Mouse (Mus musculus) limb, embryonic 13.5 days (tissue): ENCODE data around the gene Adam15. TPM values are rescaled to one million over a fixed set of nuclear protein-coding genes. Genes with fewer than 3 reads are reported as not detected.
A peak's percentile ranks its signal among the peaks of the same experiment; 100 is the strongest.

ENCODE experiments used
- ATAC-seq: fragments of 200-750 bp; cut with Nextera tagmentation; 2 replicates; pipeline ENCODE4 v1.8.0; 2017; ENCODE audit warnings: low read depth, moderate number of reproducible peaks, moderate TSS enrichment; ENCODE audit not compliant: low FRiP score
- H3K27ac ChIP-seq: fragments of 300-500 bp; sonication (generic); 2 replicates; pipeline ENCODE4 v1.5.1; 2015; ENCODE audit warnings: inconsistent platforms, mild to moderate bottlenecking, moderate library complexity
- H3K27me3 ChIP-seq: fragments of 300-500 bp; sonication (generic); 2 replicates; pipeline ENCODE4 v1.6.1; 2015; ENCODE audit warnings: mild to moderate bottlenecking, inconsistent platforms
- H3K36me3 ChIP-seq: fragments of 300-500 bp; sonication (generic); 2 replicates; pipeline ENCODE4 v1.6.1; 2015; ENCODE audit warnings: inconsistent platforms, mild to moderate bottlenecking, moderate library complexity
- H3K4me1 ChIP-seq: fragments of 300-500 bp; sonication (generic); 2 replicates; pipeline ENCODE4 v1.6.1; 2015; ENCODE audit warnings: inconsistent platforms
- H3K4me2 ChIP-seq: fragments of 300-500 bp; sonication (generic); replicated peaks from 2 replicates; pipeline ENCODE4 v1.6.1; 2015; ENCODE audit warnings: inconsistent platforms, mild to moderate bottlenecking, moderate library complexity
- H3K4me3 ChIP-seq: fragments of 300-500 bp; sonication (generic); 2 replicates; pipeline ENCODE4 v1.5.1; 2015; ENCODE audit warnings: moderate library complexity, mild to moderate bottlenecking, inconsistent platforms
- H3K9ac ChIP-seq: fragments of 300-500 bp; sonication (generic); 2 replicates; pipeline ENCODE4 v1.6.1; 2015; ENCODE audit warnings: mild to moderate bottlenecking, inconsistent platforms
- H3K9me3 ChIP-seq: fragments of 300-500 bp; sonication (generic); 2 replicates; pipeline ENCODE4 v1.6.1; 2016; ENCODE audit warnings: inconsistent platforms
- WGBS: fragments of 180-500 bp; shearing (Covaris S2); methylation state at CpG from one replicate; pipeline ENCODE4 v1.1.7; 2015; 5-methylcytosine and 5-hydroxymethylcytosine counted together
- polyA plus RNA-seq: library from polyadenylated mRNA; unstranded; fragments of >200 nt; fragmentation: Nextera tagmentation; extraction: Ambion mirVana; gene quantifications from 2 replicates; pipeline ENCODE4 v1.2.1, GENCODE M21; 2015

Adam15 gene
- polyA plus RNA-seq, 1 experiment from 2014 or later = 52.2 TPM

- H3K9me3 ChIP-seq = no peaks in the 10 kb centered on the region
- peaks cover 32% of the 10 kb centered on the region for H3K4me1 ChIP-seq
- H3K27ac ChIP-seq = no peak overlapping the region
- no peak overlapping the region for H3K4me3 ChIP-seq
- ATAC-seq = no peak
- H3K9ac ChIP-seq = peak overlapping the region; percentile 8
- no peak overlapping the region for H3K4me2 ChIP-seq
- 91% methylated on average over 4 of the region's 4 CpGs for WGBS
- peaks cover 51% of the 10 kb centered on the region for H3K36me3 ChIP-seq
- H3K27me3 ChIP-seq = no peaks in the 10 kb centered on the region
These were observed 8.0 kb downstream of the Adam15 start for GRCm38 (mm10) chr3:89341794-89342193.

- Histone ChIP-seq H3K27ac (no peak overlapping the region), H3K9ac (peak overlapping the region; percentile 48; the same call in 1 of the 2 replicates), H3K4me1 (peaks cover 45% of the 10 kb centered on the region), H3K9me3 (no peaks in the 10 kb centered on the region), H3K4me3 (peak overlapping the region; percentile 88), H3K36me3 (peaks cover 40% of the 10 kb centered on the region), H3K27me3 (no peaks in the 10 kb centered on the region), H3K4me2 (peak overlapping the region; percentile 92)
- 2% methylated on average over 11 of the region's 11 CpGs for WGBS
- ATAC-seq = no peak
These were observed 9.3 kb downstream of the Adam15 start for GRCm38 (mm10) chr3:89340465-89340864.

GRCm38 (mm10) chr3:89339416-89339815 lies 10.4 kb downstream of the Adam15 start:
- WGBS = 21% methylated on average over 8 of the region's 8 CpGs
- no peak overlapping the region for H3K9ac ChIP-seq
- H3K4me1 ChIP-seq = peaks cover 54% of the 10 kb centered on the region
- no peaks in the 10 kb centered on the region for H3K9me3 ChIP-seq
- peak overlapping the region; percentile 94; the same call in 1 of the 2 replicates for H3K27ac ChIP-seq
- peaks cover 39% of the 10 kb centered on the region for H3K36me3 ChIP-seq
- H3K4me2 ChIP-seq = peak overlapping the region; percentile 92
- H3K27me3 ChIP-seq = no peaks in the 10 kb centered on the region
- H3K4me3 ChIP-seq = peak overlapping the region; percentile 88
- ATAC-seq = no peak

- ATAC-seq = peak; percentile 92
- peak within 1 kb of the TSS; percentile 97 for H3K9ac ChIP-seq
- peaks cover 67% of the 10 kb centered on the region for H3K4me1 ChIP-seq
- no peaks in the 10 kb centered on the region for H3K9me3 ChIP-seq
- peak within 1 kb of the TSS; percentile 92 for H3K4me2 ChIP-seq
- H3K4me3 ChIP-seq = peak within 1 kb of the TSS; percentile 88
- peak within 1 kb of the TSS; percentile 94 for H3K27ac ChIP-seq
- H3K36me3 ChIP-seq = peaks cover 39% of the 10 kb centered on the region
- under 1% methylated on average over 30 of the region's 44 CpGs for WGBS
- H3K27me3 ChIP-seq = no peaks in the 10 kb centered on the region
These were observed 11.8 kb downstream of the Adam15 start, which contains the start of gene Efna4 for GRCm38 (mm10) chr3:89337721-89338578. TSS of gene Efna4 (minus strand) at chr3:89338028.

GRCm38 (mm10) chr3:89337062-89337720 lies 12.6 kb downstream of the Adam15 start:
- H3K9ac ChIP-seq = peak overlapping the region; percentile 97
- peak overlapping the region; percentile 92 for H3K4me2 ChIP-seq
- H3K4me1 ChIP-seq = peaks cover 75% of the 10 kb centered on the region
- peak overlapping the region; percentile 94 for H3K27ac ChIP-seq
- ATAC-seq = no peak; the same call in 1 of the 2 replicates
- peaks cover 38% of the 10 kb centered on the region for H3K36me3 ChIP-seq
- H3K27me3 ChIP-seq = no peaks in the 10 kb centered on the region
- peak overlapping the region; percentile 88 for H3K4me3 ChIP-seq
- H3K9me3 ChIP-seq = no peaks in the 10 kb centered on the region
- under 1% methylated on average over 17 of the region's 21 CpGs for WGBS

- Histone ChIP-seq H3K4me1 (peaks cover 81% of the 10 kb centered on the region), H3K4me3 (peak overlapping the region; percentile 88), H3K27me3 (no peaks in the 10 kb centered on the region), H3K36me3 (peaks cover 32% of the 10 kb centered on the region), H3K9ac (peak overlapping the region; percentile 97), H3K9me3 (no peaks in the 10 kb centered on the region), H3K27ac (peak overlapping the region; percentile 94; the same call in 1 of the 2 replicates), H3K4me2 (peak overlapping the region; percentile 92)
- no peak for ATAC-seq
- 13% methylated on average over 6 of the region's 6 CpGs for WGBS
These were observed 13.3 kb downstream of the Adam15 start for GRCm38 (mm10) chr3:89336529-89336928.

- peaks cover 62% of the 10 kb centered on the region for H3K4me1 ChIP-seq
These were observed 16.7 kb downstream of the Adam15 start for GRCm38 (mm10) chr3:89333053-89333452.

GRCm38 (mm10) chr3:89332476-89332875 lies 17.3 kb downstream of the Adam15 start:
- H3K4me1 ChIP-seq = peaks cover 66% of the 10 kb centered on the region
- H3K27ac ChIP-seq = no peak overlapping the region; the same call in 1 of the 2 replicates
- H3K4me3 ChIP-seq = no peak overlapping the region
- H3K9me3 ChIP-seq = no peaks in the 10 kb centered on the region
- no peak for ATAC-seq
- WGBS = 25% methylated on average over 12 of the region's 12 CpGs
- H3K4me2 ChIP-seq = peak overlapping the region; percentile 1; the same call in 1 of the 2 replicates
- no peaks in the 10 kb centered on the region; the same call in 1 of the 2 replicates for H3K27me3 ChIP-seq
- H3K9ac ChIP-seq = no peak overlapping the region
- H3K36me3 ChIP-seq = peaks cover 26% of the 10 kb centered on the region

More at GRCm38 (mm10) chr3:89333053-89333452, 16.7 kb downstream of the Adam15 start:
- H3K9ac ChIP-seq = no peak overlapping the region
- peaks cover 26% of the 10 kb centered on the region for H3K36me3 ChIP-seq
- no peaks in the 10 kb centered on the region for H3K9me3 ChIP-seq
- H3K4me3 ChIP-seq = no peak overlapping the region
- no peak overlapping the region for H3K27ac ChIP-seq
- H3K4me2 ChIP-seq = peak overlapping the region; percentile 11
- no peak for ATAC-seq
- no peaks in the 10 kb centered on the region for H3K27me3 ChIP-seq
- WGBS = 50% methylated on average over 11 of the region's 11 CpGs

- WGBS = 47% methylated on average over 10 of the region's 10 CpGs
- Histone ChIP-seq H3K9me3 (no peaks in the 10 kb centered on the region), H3K27ac (no peak overlapping the region)
These were observed 17.8 kb downstream of the Adam15 start for GRCm38 (mm10) chr3:89332013-89332412.

GRCm38 (mm10) chr3:89331561-89331960 lies 18.2 kb downstream of the Adam15 start:
- Histone ChIP-seq H3K4me3 (no peak overlapping the region), H3K4me2 (no peak overlapping the region), H3K27me3 (no peaks in the 10 kb centered on the region; the same call in 1 of the 2 replicates), H3K9ac (no peak overlapping the region), H3K27ac (no peak overlapping the region), H3K36me3 (peaks cover 26% of the 10 kb centered on the region), H3K9me3 (no peaks in the 10 kb centered on the region), H3K4me1 (peaks cover 66% of the 10 kb centered on the region)
- WGBS = 70% methylated on average over 13 of the region's 13 CpGs
- no peak for ATAC-seq

More at GRCm38 (mm10) chr3:89332013-89332412, 17.8 kb downstream of the Adam15 start:
- peaks cover 70% of the 10 kb centered on the region for H3K4me1 ChIP-seq
- H3K9ac ChIP-seq = no peak overlapping the region
- H3K36me3 ChIP-seq = peaks cover 26% of the 10 kb centered on the region
- ATAC-seq = no peak
- H3K27me3 ChIP-seq = no peaks in the 10 kb centered on the region; the same call in 1 of the 2 replicates
- no peak overlapping the region for H3K4me2 ChIP-seq
- no peak overlapping the region for H3K4me3 ChIP-seq

- Histone ChIP-seq H3K4me1 (peaks cover 60% of the 10 kb centered on the region), H3K27ac (no peak overlapping the region)
- 0 out of 2 replicates have a peak, but pooled peaks have one; percentile 49 for ATAC-seq
These were observed 18.8 kb downstream of the Adam15 start for GRCm38 (mm10) chr3:89330948-89331347.

GRCm38 (mm10) chr3:89330346-89330745 lies 19.4 kb downstream of the Adam15 start:
- no peak overlapping the region for H3K9ac ChIP-seq
- peaks cover 54% of the 10 kb centered on the region for H3K4me1 ChIP-seq
- H3K36me3 ChIP-seq = peaks cover 26% of the 10 kb centered on the region
- no peak for ATAC-seq
- H3K27me3 ChIP-seq = no peaks in the 10 kb centered on the region; the same call in 1 of the 2 replicates
- no peak overlapping the region for H3K27ac ChIP-seq
- no peaks in the 10 kb centered on the region for H3K9me3 ChIP-seq
- H3K4me3 ChIP-seq = no peak overlapping the region
- H3K4me2 ChIP-seq = no peak overlapping the region
- WGBS = 33% methylated on average over 3 of the region's 3 CpGs

More at GRCm38 (mm10) chr3:89330948-89331347, 18.8 kb downstream of the Adam15 start:
- H3K9ac ChIP-seq = no peak overlapping the region
- 20% methylated on average over 10 of the region's 10 CpGs for WGBS
- no peaks in the 10 kb centered on the region; the same call in 1 of the 2 replicates for H3K27me3 ChIP-seq
- no peak overlapping the region for H3K4me3 ChIP-seq
- H3K9me3 ChIP-seq = no peaks in the 10 kb centered on the region
- H3K36me3 ChIP-seq = peaks cover 26% of the 10 kb centered on the region
- H3K4me2 ChIP-seq = no peak overlapping the region
